Mouse (Mus musculus) bone marrow macrophage, adult 2 months (primary cell): ENCODE results near the gene Pex5l.

Experiments
- CTCF ChIP-seq: IDR thresholded peaks from 2 replicates; pipeline ENCODE4 v1.5.1; 2012; ENCODE audit warnings: low read depth, mild to moderate bottlenecking, low read length, moderate library complexity
- POLR2A ChIP-seq: IDR thresholded peaks from 2 replicates; pipeline ENCODE4 v1.6.1; 2012; ENCODE audit warnings: mild to moderate bottlenecking, low read depth, low read length, borderline replicate concordance

GRCm38 (mm10) chr3:32904599-32904998 is 238.4 kb downstream of the Pex5l start:
- no peak for TF ChIP-seq CTCF
- TF ChIP-seq POLR2A = no peak
